Mouse (Mus musculus): ENCODE results near the gene Pde4a. TPM values are rescaled to one million over a fixed set of nuclear protein-coding genes. Genes with fewer than 3 reads are reported as not detected.
"Not testable (repeated sequence)": the region's sequence is repeated elsewhere in the genome, so short reads cannot be mapped to it uniquely, and the experiment has no call there.

The Pde4a gene
- total RNA-seq, 2 experiments from 2014 or later, result 52.5 to 59.1 TPM

DNA sequence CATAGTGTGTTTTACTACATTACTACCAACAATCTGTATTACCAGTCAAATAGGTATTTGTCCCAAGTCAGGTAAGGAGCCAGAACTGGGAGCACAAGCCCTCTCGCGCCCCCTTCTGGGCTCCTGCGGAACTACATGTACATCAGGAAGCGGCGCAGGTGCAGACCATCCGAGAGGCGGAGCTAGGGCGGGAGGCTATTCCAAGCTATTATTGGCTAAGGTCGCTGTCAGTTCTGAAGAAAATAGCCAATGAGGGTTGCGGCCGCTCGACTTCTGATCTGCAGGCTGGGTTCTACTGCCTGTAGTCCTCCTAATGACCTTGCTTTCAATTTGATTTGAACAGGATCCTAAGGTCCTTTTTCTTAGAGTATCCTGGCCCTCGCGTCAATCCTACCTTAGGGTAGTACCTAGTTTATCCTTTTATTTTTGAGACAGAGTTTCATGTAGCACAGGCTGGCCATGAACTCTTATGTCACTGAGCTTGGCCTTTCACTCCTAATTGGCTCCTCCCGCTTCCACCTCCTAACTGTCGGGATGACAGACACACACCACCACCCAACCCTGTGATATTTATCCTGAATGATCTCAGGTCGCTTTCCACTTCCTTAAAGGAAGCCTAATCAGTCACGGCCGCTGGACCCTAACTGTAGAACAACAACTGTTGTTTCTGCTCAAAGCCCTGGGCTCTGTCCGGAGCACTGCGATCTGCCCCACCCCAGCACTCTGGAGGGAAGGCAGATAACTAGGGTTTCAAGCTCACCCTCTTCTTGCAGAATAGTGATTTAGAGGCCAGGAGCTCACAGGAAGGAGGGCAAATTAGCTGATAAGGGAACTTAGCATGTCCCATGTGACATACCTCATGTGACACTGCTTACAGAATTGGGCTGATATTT lies 55.2 kb downstream of the Pde4a start:
- DNase-seq, result peak; percentile 94 to 95

DNA sequence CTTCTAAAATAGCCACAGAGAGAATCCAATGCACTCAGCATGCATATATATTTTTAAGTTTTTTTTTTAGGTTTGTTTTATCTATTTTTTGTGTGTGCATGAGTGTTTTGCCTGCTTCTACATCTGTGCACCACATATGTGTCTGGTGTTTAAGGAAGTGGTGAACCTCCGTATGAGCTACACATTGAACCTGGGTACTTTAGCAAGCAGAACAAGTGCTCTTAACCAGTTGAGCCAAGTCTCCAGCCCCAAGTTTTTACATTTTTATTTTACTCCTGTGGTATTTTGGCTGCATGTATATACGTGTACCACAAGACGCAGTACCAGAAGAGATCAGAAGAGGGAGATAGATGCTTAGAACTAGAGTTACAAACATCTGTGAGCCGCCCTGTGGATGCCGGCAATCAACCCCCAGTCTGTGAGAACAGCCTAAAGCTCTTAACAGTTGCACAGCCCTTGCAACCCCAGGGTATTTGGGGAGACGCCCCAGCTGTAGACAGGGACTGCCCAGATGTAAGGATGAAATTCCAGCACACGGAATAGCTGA lies 55.9 kb downstream of the Pde4a start:
- peak; percentile 47 to 75 for DNase-seq

DNA sequence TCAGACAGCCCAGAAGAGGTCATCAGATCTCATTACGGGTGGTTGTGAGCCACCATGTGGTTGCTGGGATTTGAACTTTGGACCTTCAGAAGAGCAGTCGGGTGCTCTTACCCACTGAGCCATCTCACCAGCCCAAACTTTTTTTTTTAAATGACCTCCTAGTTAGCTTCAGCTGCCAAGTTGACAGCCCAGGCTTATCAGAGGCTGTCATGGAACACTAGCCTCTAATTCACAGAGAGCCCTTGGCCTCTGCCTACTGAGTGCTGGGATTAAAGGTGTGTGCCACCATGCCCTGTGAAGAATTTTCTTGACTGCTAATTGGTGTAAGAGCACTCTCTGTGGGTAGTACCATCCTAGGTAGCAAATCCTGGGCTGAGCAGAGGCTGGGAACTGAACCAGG lies 58.0 kb downstream of the Pde4a start:
- not testable (repeated sequence) for DNase-seq

DNA sequence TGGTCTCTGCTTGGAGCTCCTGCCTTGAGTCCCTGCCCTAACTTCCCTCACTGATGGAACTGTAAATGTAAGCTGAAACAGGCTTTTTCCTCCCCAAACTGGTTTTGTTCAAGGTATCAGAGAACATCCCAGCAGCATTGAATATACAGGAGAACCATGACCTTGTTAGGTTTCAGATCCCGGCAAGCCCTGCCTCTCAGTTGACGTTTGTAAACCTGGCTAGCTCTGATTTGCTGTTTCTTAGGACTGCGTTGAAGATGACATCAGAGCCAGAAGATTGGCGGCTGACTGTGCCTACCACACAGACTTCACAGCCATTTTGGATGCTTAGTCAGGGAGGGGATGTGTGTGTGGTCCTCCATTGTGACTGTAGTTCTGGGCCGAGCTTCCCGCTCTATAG lies 58.4 kb downstream of the Pde4a start:
- no peak for DNase-seq

- peak; percentile 58 to 61 for DNase-seq
These were observed 59.3 kb downstream of the Pde4a start for GRCm38 (mm10) chr9:21224576-21225414.

DNA sequence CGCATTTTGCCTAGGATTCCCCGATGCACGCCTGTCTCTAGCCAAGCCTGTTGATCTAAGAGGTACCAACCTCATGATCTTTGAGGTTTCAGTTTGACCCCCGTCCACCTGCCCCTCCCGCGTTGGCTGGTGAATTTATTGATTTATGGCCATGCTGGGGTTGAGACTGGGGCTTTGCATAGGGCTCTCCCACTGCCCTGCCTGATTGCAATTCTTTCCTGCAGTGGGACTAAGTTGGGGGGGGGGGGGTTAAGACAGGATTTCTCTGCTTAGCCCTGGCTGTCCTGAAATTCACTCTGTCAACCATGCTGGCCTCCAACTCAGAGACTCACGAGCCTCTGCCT lies 59.9 kb downstream of the Pde4a start:
- no peak for DNase-seq

- DNase-seq, result no peak
These were observed 61.8 kb downstream of the Pde4a start for GRCm38 (mm10) chr9:21227342-21227741.

- DNase-seq, result no peak
These were observed 66.0 kb downstream of the Pde4a start for GRCm38 (mm10) chr9:21231551-21231950.

DNA sequence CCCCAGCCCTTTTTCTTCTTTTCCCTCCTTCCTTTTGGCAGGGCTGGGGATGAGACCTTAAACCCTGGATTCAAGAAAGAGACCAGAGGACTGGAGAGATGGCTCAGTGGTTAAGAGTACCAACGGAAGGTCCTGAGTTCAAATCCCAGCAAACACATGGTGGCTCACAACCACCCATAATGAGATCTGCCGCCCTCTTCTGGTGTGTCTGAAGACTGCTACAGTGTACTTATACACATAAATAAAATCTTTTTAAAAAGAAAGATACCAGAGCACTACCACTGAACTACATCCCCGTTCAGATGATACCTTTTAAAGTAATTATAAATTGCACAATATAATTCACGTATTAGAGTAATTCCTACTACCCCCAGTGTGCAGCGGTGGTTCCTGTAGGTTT lies 67.4 kb downstream of the Pde4a start:
- DNase-seq, result no peak

DNA sequence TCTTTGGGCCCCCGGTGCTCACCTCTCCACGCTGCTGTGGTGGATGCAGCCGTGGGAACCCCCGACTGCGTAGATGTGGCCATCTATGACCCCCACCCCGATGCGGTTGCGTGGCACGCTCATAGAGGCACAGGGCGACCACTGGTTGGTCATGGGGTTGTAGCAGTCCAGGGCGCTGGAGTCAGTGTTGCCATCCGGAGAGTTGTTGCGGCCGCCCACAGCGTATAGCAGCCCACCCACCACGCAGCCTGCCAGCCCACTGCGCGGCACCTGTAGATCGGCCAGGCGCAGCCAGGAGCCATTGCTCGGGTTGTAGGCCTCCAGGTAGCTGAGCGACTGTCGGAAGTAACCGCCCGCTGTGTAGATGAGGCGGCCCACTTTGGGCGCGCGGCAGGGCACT lies 67.9 kb downstream of the Pde4a start:
- DNase-seq, result no peak

- DNase-seq, result no peak
These were observed 68.3 kb downstream of the Pde4a start for GRCm38 (mm10) chr9:21233805-21234204.

GRCm38 (mm10) chr9:21235341-21235740 lies 69.8 kb downstream of the Pde4a start:
- peak in 1 of 2 experiments; percentile 42 for DNase-seq

DNA sequence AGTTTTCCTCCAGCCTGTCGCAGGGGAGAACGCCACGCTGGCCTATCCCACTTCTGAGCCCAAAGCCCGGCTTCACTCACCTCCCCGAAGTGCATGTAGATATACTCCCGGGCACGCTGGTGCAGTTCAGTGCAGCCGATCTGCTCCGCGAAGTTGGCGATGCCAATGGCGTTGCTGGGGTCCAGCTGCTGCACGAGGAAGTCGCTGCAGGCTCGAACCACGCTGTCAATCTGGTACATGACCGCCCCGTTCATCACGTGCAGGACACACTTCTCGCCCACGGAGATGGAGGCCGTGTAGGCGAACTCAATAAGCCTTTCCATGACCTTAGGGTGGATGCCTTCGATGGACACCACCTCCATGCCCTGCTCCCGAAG lies 71.5 kb downstream of the Pde4a start:
- no peak for DNase-seq

DNA sequence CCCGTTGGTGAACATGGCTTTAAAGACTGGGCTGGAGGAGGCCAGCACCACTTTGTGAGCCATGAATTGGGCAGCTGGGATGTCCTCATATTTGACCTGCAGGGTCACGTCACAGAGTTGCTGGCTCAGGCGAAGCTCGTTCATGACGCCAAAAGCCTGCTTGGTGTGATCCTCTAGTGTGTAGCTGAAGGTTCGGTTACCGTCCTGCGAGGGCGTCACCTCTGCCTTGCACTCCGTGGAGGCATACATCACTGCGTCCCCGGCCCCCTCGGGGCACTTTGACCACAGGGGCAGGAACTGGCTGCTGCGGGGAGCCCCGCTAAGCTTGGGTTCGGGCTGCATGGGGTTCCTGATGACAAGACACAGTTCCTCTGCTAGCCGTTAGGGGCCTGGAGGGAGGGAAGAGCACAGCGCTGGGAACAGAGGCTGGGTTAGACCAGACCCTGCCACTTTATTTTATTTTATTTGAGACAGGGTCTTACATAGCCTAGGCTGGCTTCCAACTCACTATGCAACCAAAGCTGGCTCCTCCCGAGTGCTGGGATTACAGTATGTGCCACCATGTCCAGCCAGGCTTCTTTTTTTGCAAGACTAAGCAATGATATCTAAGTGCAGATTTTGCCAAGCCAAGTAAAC lies 72.0 kb downstream of the Pde4a start:
- DNase-seq, result peak in 1 of 2 experiments; percentile 50

- DNase-seq, result peak; percentile 69 to 77
These were observed 72.7 kb downstream of the Pde4a start for GRCm38 (mm10) chr9:21238004-21238732.

- peak; percentile 88 for DNase-seq
These were observed 73.4 kb downstream of the Pde4a start, which contains the start of gene Keap1 for GRCm38 (mm10) chr9:21238733-21239464. Keap1 (minus strand) TSS chr9:21239361.

- DNase-seq, result no peak
These were observed 73.9 kb downstream of the Pde4a start for GRCm38 (mm10) chr9:21239465-21239848.

- peak; percentile 83 to 89 for DNase-seq
These were observed 75.8 kb downstream of the Pde4a start for GRCm38 (mm10) chr9:21241343-21241742.

DNA sequence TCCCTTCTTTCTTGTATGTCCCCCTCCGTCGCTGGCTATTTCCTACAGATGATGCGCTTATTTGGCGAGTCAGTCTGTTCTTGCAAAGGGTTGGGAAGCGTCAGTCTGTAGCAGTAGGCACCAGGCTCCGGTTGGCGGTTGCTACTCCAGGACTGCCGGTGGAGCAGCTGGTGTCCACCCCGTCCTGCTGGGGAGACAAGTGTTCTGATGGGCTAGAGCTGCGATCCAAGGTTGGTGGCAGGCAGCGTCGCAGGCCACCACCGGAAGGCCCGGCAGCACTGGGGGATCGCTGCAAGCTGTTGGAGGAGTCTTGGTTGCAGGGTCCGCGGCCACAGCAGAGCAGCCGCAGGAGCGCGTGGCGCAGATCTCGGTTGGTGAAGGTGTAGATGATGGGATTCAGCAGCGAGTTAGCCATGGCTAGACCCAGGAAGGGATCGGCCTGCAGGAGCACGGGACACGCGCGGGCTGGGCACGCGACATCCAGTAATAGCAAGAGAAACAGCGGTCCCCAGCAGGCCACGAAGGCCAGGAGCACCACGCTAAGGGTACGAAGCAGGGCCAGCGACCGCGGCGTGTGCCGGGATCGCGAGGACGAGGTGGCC lies 78.4 kb downstream of the Pde4a start:
- DNase-seq, result no peak

DNA sequence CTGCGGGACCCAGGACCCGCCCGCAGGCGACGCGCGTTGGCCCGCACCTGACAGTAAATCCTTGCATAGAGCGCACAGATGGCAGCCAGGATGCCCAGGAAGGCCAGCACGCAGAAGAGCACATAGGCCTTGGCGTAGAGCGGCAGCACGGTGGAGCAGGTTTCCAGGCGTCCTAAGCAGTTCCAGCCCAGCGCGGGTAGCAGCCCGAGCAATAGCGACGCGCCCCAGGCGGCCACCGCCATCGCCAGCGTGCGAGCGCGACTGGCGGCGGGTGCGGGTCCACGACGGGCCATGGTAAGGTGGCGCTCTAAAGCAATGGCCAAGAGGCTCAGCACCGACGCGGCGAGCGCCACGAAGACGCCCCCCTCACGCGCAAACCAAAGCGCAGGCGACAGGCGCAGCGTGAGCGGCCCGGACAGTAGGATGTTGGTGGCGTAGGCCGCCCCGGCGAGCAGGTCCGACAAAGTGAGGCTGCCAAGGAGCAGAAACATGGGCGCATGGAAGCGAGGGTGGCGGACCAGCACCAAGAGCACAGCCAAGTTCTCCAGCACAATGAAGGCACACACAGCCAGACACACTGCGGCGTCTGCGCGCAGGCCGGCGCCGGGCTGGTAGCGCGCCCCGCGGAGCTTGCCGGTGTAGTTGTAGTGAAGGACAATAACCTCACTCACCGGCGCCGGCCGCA lies 79.1 kb downstream of the Pde4a start:
- DNase-seq, result no peak
